Mouse (Mus musculus): ENCODE data around the gene Olfr1532-ps1.
"Not testable (repeated sequence)": the region's sequence is repeated elsewhere in the genome, so short reads cannot be mapped to it uniquely, and the experiment has no call there.

The Olfr1532-ps1 gene

DNA sequence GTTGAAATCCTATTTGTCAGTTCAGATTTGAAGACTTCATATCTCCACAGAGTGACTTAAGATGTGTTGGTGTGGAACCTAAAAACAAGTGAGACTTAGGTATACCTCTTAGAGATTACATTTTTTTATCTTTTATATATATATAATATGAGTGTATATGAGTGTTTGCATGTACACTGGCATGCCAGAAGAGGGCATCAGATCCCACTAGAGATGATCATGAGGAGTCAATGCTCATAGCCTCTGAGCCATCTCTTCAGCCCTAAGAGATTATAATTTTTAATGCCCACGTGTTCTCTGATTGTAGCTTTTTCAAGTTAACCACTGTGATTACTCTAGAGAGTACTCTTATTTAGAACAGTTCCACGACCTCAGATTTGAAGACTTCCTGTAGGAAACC lies at the start of gene Olfr1532-ps1:
Gene Olfr1532-ps1, plus strand, starts transcription at position 326 of the 400 bp plus-strand sequence.
- no peak within 1 kb of the TSS for H3K4me3 ChIP-seq (replicated peaks; ENCODE audit: low read length)
- no peaks in the 10 kb centered on the region for H3K27me3 ChIP-seq (ENCODE audit: insufficient read depth, low read length)
- TF ChIP-seq CTCF (conservative IDR thresholded peaks at IDR 0.05; ENCODE audit: low read length) (no peak), NANOG (IDR thresholded peaks at IDR 0.05; ENCODE audit: borderline replicate concordance, low read length) (no peak), POU5F1 (IDR thresholded peaks at IDR 0.05; ENCODE audit: borderline replicate concordance, low read length) (no peak)
- no peaks in the 10 kb centered on the region for H3K9me3 ChIP-seq (ENCODE audit: low read length)
- H3K36me3 ChIP-seq (ENCODE audit: insufficient read depth, low read length), result no peaks in the 10 kb centered on the region
- H3K4me1 ChIP-seq (replicated peaks; ENCODE audit: low read depth, low read length), result no peaks in the 10 kb centered on the region

DNA sequence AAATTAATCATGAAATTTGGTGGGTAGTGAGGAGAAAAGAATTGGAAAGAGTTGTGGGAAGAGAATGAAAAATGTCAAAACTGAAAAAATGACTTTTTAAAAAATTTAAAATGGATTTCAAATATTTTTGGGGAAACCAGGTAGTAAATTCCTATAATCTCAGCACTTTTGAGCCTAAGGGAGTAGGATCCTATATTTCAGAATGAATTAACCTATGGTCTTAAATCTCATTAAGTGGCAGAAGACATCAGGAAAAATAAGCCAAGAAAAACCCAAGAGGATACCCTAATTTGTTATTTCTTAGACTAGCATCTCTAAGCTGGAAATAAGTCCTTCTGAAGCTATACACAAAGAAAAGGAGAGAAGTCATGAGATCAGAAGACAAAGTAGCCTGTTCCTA lies 44.9 kb upstream of the Olfr1532-ps1 start, which contains the start of gene Olfr704:
Gene Olfr704, plus strand, starts transcription at position 301 of the 400 bp plus-strand sequence.
- Histone ChIP-seq H3K27me3 (ENCODE audit: insufficient read depth, low read length) (no peaks in the 10 kb centered on the region), H3K9me3 (ENCODE audit: low read length) (no peaks in the 10 kb centered on the region), H3K4me1 (replicated peaks; ENCODE audit: low read depth, low read length) (no peaks in the 10 kb centered on the region)

DNA sequence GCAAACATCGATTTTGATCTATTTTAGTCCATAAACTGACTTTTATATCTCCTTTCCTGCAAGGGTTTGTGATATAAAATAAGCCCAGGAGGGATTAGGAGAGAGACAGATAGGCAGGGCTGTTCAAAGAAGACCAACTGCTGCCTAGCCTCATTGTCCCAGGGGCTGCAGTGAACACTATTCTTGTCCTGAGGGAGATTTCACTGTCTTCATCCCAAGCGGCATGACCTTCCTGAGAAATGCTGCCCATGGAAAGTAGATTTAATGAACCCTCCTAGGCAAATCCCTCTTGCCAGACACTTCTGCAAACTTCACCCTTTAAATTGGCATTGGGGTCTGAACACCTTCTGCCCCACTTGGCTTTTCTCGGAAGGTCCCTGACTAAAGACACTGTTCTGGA lies 31.0 kb upstream of the Olfr1532-ps1 start, which contains the start of gene Olfr705:
Gene Olfr705, minus strand, starts transcription at position 101 of the 400 bp plus-strand sequence.
- H3K4me1 ChIP-seq (replicated peaks; ENCODE audit: low read depth, low read length), result no peaks in the 10 kb centered on the region

More for the DNA sequence above, 44.9 kb upstream of the Olfr1532-ps1 start, which contains the start of gene Olfr704:
- Histone ChIP-seq H3K36me3 (ENCODE audit: insufficient read depth, low read length) (no peaks in the 10 kb centered on the region), H3K4me3 (replicated peaks; ENCODE audit: low read length) (no peak within 1 kb of the TSS)
- TF ChIP-seq NANOG (IDR thresholded peaks at IDR 0.05; ENCODE audit: borderline replicate concordance, low read length), result no peak
- no peak for TF ChIP-seq POU5F1 (IDR thresholded peaks at IDR 0.05; ENCODE audit: borderline replicate concordance, low read length)
- no peak for TF ChIP-seq CTCF (conservative IDR thresholded peaks at IDR 0.05; ENCODE audit: low read length)

DNA sequence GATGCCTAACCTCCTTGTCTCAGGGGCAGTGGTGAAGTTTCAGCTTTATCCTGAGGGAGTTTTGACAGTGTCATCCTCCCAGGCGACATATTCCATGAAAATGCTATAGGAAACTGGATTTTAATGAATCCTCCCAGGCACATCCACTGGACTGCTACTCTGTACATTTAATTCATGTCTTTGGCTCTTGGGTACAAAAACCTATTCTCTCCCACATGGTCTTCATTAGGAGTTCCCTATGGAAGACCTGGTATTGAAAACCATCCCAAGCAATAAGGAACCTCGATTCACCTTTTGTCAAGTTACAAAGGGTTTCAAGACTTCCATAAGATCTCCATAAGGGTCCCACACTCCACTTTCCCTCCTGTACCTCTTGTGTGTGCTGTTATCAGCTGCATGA lies 19.7 kb upstream of the Olfr1532-ps1 start, which contains the start of gene Olfr706:
Gene Olfr706, minus strand, starts transcription at position 101 of the 400 bp plus-strand sequence.
- Histone ChIP-seq H3K4me1 (replicated peaks; ENCODE audit: low read depth, low read length) (no peaks in the 10 kb centered on the region), H3K27me3 (ENCODE audit: insufficient read depth, low read length) (no peaks in the 10 kb centered on the region), H3K4me3 (replicated peaks; ENCODE audit: low read length) (no peak within 1 kb of the TSS), H3K36me3 (ENCODE audit: insufficient read depth, low read length) (no peaks in the 10 kb centered on the region), H3K9me3 (ENCODE audit: low read length) (no peaks in the 10 kb centered on the region)
- TF ChIP-seq CTCF (conservative IDR thresholded peaks at IDR 0.05; ENCODE audit: low read length) (no peak), NANOG (IDR thresholded peaks at IDR 0.05; ENCODE audit: borderline replicate concordance, low read length) (no peak), POU5F1 (IDR thresholded peaks at IDR 0.05; ENCODE audit: borderline replicate concordance, low read length) (no peak)

More for the DNA sequence above, 31.0 kb upstream of the Olfr1532-ps1 start, which contains the start of gene Olfr705:
- Histone ChIP-seq H3K9me3 (ENCODE audit: low read length) (no peaks in the 10 kb centered on the region; the same call in 1 of the 2 replicates), H3K4me3 (replicated peaks; ENCODE audit: low read length) (no peak within 1 kb of the TSS), H3K27me3 (ENCODE audit: insufficient read depth, low read length) (no peaks in the 10 kb centered on the region; the same call in 1 of the 2 replicates), H3K36me3 (ENCODE audit: insufficient read depth, low read length) (no peaks in the 10 kb centered on the region)
- TF ChIP-seq POU5F1 (IDR thresholded peaks at IDR 0.05; ENCODE audit: borderline replicate concordance, low read length), result no peak
- TF ChIP-seq CTCF (conservative IDR thresholded peaks at IDR 0.05; ENCODE audit: low read length), result no peak

DNA sequence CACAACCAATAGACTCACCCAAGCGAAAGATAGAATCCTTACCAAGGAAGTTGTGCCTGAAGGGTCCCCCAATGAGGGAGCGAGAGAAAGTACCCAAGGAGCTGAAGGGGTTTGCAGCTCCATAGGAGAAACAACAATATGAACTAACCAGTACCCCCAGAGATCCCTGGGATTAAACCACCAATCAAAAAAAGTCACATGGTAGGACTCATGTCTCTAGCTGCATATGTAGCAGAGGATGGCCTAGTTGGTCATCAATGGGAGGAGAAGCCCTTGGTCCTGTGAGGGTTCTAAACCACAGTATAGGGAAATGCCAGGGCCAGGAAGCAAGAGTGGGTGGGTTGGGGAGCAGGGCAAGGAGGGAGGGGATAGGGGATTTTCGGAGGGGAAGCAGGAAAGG lies 6.7 kb upstream of the Olfr1532-ps1 start, which contains the start of gene Olfr707:
Gene Olfr707, minus strand, starts transcription at position 101 of the 400 bp plus-strand sequence.
- not testable (repeated sequence) for H3K36me3 ChIP-seq (ENCODE audit: insufficient read depth, low read length); H3K4me1 ChIP-seq (replicated peaks; ENCODE audit: low read depth, low read length); H3K4me3 ChIP-seq (replicated peaks; ENCODE audit: low read length); H3K9me3 ChIP-seq (ENCODE audit: low read length); H3K27me3 ChIP-seq (ENCODE audit: insufficient read depth, low read length)

DNA sequence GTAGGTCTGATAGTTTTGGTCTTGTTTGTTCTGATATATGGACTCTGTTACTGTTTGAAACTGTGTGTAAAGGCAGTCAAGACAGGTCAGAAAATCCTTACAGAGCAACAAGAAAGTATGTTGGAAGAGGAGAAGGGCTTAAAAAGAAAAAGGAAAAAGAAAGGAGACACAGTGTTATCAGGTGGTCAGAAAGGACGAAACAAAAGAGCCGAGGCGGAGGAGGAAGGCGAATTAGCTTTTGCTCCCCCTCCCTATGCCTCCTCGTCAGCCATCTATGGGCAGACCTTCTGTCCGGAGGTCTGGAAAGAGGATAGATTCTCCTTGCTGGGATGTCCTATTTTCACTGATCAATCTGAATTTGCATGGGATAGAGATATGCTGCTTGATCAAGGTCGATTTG lies 13.2 kb downstream of the Olfr1532-ps1 start:
- not testable (repeated sequence) for H3K9me3 ChIP-seq (ENCODE audit: low read length); H3K4me1 ChIP-seq (replicated peaks; ENCODE audit: low read depth, low read length); H3K4me3 ChIP-seq (replicated peaks; ENCODE audit: low read length); H3K27me3 ChIP-seq (ENCODE audit: insufficient read depth, low read length); H3K36me3 ChIP-seq (ENCODE audit: insufficient read depth, low read length)

DNA sequence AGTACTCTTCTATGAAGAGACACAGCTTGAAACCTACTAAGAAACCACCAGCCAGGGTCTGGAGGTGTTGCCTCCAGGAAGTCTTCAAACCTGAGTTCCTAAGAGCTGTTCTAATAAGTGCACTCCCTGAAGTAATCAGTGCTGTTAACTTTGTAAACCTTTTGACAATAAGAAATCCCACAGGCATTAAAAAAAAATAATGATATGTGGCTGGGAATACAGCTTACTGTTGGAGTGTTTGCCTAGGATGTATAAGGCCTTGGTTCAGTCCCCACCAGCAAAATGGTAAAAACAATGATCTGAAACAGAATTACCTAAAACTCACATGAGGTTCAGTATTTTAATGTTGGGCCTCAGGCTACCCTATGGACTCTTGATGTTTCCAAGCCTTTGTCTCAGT lies 24.3 kb downstream of the Olfr1532-ps1 start, which contains the start of gene Olfr709-ps1:
Gene Olfr709-ps1, minus strand, starts transcription at position 101 of the 400 bp plus-strand sequence.
- no peak within 1 kb of the TSS for H3K4me3 ChIP-seq (replicated peaks; ENCODE audit: low read length)
- TF ChIP-seq NANOG (IDR thresholded peaks at IDR 0.05; ENCODE audit: borderline replicate concordance, low read length) (no peak), POU5F1 (IDR thresholded peaks at IDR 0.05; ENCODE audit: borderline replicate concordance, low read length) (no peak), CTCF (conservative IDR thresholded peaks at IDR 0.05; ENCODE audit: low read length) (no peak)
- no peaks in the 10 kb centered on the region for H3K36me3 ChIP-seq (ENCODE audit: insufficient read depth, low read length)
- H3K9me3 ChIP-seq (ENCODE audit: low read length), result no peaks in the 10 kb centered on the region
- no peaks in the 10 kb centered on the region for H3K27me3 ChIP-seq (ENCODE audit: insufficient read depth, low read length)
- H3K4me1 ChIP-seq (replicated peaks; ENCODE audit: low read depth, low read length), result no peaks in the 10 kb centered on the region

DNA sequence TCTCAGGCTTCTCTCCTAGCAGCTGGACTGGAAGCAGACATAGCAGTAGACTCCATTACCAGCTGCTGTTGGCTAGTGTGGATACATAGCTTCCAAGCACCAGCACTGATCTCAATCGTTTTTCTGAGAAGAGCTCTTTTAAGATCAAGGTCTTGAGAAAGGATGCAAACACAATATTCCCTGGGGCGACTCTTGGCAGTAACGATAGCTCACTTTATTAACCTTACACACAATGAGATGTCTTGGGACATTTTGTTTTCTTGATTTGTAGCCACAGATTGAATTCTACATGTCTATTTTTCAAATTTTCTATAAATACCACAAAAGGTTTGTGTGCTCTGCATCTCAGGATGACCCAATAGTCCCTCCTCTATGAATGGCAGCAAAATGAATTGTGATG lies 40.4 kb downstream of the Olfr1532-ps1 start, which contains the start of gene Olfr710:
Gene Olfr710, minus strand, starts transcription at position 101 of the 400 bp plus-strand sequence.
- Histone ChIP-seq H3K4me3 (replicated peaks; ENCODE audit: low read length) (no peak within 1 kb of the TSS), H3K36me3 (ENCODE audit: insufficient read depth, low read length) (no peaks in the 10 kb centered on the region), H3K4me1 (replicated peaks; ENCODE audit: low read depth, low read length) (no peaks in the 10 kb centered on the region), H3K27me3 (ENCODE audit: insufficient read depth, low read length) (no peaks in the 10 kb centered on the region), H3K9me3 (ENCODE audit: low read length) (no peaks in the 10 kb centered on the region)
- TF ChIP-seq CTCF (conservative IDR thresholded peaks at IDR 0.05; ENCODE audit: low read length) (no peak), POU5F1 (IDR thresholded peaks at IDR 0.05; ENCODE audit: borderline replicate concordance, low read length) (no peak), NANOG (IDR thresholded peaks at IDR 0.05; ENCODE audit: borderline replicate concordance, low read length) (no peak)

DNA sequence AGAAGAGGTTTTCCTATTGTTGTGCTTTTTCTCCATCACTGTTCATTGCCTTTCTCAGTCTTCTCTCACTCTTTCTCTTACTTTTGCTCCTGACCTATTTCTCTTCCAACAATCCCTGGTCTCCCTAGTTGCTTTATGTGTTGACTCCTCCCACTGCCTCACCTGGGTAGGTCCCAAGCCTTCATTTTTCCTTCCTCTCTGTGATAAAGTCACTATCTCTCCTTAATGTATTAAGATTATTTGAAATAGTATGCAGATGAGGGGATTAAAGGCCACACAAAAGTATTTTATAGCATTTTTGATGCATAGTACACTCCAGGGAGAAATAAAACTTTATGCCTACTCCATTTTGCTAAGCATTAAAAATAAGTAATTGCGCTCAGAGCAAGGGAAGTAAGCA lies 56.0 kb downstream of the Olfr1532-ps1 start, which contains the start of gene Olfr6:
Gene Olfr6, minus strand, starts transcription at position 101 of the 400 bp plus-strand sequence.
- Histone ChIP-seq H3K36me3 (ENCODE audit: insufficient read depth, low read length) (no peaks in the 10 kb centered on the region), H3K4me3 (replicated peaks; ENCODE audit: low read length) (no peak within 1 kb of the TSS), H3K4me1 (replicated peaks; ENCODE audit: low read depth, low read length) (no peaks in the 10 kb centered on the region), H3K27me3 (ENCODE audit: insufficient read depth, low read length) (no peaks in the 10 kb centered on the region), H3K9me3 (ENCODE audit: low read length) (no peaks in the 10 kb centered on the region)
- no peak for TF ChIP-seq CTCF (conservative IDR thresholded peaks at IDR 0.05; ENCODE audit: low read length)
- no peak for TF ChIP-seq NANOG (IDR thresholded peaks at IDR 0.05; ENCODE audit: borderline replicate concordance, low read length)
- TF ChIP-seq POU5F1 (IDR thresholded peaks at IDR 0.05; ENCODE audit: borderline replicate concordance, low read length), result no peak

Data from E14TG2a.4 (cell line).